Mouse (Mus musculus): ENCODE measurements around the gene Wnt4. TPM values are rescaled to one million over a fixed set of nuclear protein-coding genes. Genes with fewer than 3 reads are reported as not detected.

The Wnt4 gene
- polyA plus RNA-seq, 1 experiment from 2014 or later = 0.71 TPM

DNA sequence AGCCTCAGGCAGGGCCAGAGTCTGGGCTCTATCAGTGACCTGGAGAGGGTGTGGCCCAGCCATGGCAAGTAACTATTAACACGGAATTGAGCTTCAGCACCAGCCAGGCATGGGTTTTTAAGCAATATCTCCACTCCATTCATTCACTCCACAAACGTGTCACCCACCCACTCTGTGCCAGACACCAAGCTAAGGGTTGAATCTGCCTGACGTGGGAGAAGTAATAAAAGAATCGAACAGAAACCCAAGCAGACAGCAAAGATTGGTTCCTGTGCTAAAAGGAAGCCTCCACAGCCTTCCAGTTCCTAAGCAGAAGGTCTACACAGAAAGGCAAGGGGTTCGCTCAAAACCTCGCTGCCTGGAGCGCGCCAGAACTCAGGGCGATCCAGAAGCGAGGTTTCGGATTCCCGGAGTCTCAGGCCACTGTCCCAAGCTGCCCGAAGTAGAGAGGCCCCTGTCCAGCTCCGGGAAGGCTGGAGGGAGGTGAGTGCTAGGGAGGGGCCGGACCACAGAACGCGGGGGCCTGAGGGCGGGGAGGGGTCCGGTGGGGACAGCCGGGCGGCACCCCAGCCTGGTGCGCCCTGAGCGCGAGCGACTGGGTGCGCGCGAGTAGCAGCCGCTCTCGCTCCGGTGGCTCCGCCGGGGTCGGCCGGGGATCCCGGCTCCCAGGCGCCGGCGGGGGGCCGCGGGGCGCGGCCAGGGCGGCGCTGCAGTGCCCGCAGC, 685 bp upstream of the Wnt4 start:
- 3% methylated on average over 38 of the region's 46 CpGs for WGBS
- no peak overlapping the region for H3K27ac ChIP-seq (ENCODE audit: low read length)
- H3K4me2 ChIP-seq (ENCODE audit: low read depth, low read length) = peak overlapping the region; percentile 82
- H3K9ac ChIP-seq (ENCODE audit: low read length) = peak overlapping the region; percentile 62
- H3K4me3 ChIP-seq (ENCODE audit: low read length) = peak overlapping the region; percentile 61
- H3K9me3 ChIP-seq (replicated peaks; ENCODE audit: control insufficient read depth, low read length) = no peaks in the 10 kb centered on the region
- H3K27me3 ChIP-seq (ENCODE audit: control insufficient read depth, insufficient read depth, low read length) = peaks cover 70% of the 10 kb centered on the region
- no peaks in the 10 kb centered on the region for H3K36me3 ChIP-seq (ENCODE audit: control insufficient read depth, insufficient read depth)
- peak; percentile 23 for ATAC-seq (replicated peaks; ENCODE audit: extremely low read depth, insufficient read depth, low FRiP score)
- peaks cover 14% of the 10 kb centered on the region for H3K4me1 ChIP-seq (ENCODE audit: control insufficient read depth, insufficient read depth, low read length)

DNA sequence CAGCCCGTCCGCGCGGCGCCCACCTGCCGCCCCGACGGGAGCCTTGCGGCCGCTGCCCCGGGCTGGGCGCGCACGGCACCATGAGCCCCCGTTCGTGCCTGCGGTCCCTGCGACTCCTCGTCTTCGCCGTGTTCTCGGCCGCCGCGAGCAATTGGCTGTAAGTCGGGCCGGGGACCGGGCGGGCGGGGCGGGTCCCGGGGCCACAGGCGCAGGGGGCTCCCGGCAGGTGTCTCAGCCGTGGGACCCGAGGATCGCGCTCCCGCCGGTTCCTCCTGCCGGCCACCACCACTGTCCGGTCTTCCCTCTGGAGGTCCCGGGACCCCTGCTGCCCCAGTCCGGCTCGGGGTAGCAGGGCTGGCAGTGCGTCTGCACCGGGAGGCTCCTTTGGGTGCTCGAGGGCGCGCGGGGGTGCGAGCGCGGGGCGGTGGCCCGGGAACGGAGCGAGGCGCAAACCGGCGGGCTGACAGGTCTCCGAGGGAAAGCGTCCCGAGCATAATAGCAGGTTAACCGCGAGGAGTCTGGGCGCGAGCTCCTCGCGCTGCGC, 383 bp downstream of the Wnt4 start:
- H3K4me1 ChIP-seq (ENCODE audit: control insufficient read depth, insufficient read depth, low read length) = peaks cover 14% of the 10 kb centered on the region
- H3K36me3 ChIP-seq (ENCODE audit: control insufficient read depth, insufficient read depth) = no peaks in the 10 kb centered on the region
- H3K27me3 ChIP-seq (ENCODE audit: control insufficient read depth, insufficient read depth, low read length) = peaks cover 80% of the 10 kb centered on the region
- H3K4me3 ChIP-seq (ENCODE audit: low read length) = peak overlapping the region; percentile 61
- no peak for ATAC-seq (replicated peaks; ENCODE audit: extremely low read depth, insufficient read depth, low FRiP score)
- H3K27ac ChIP-seq (ENCODE audit: low read length) = no peak overlapping the region
- 2% methylated on average over 56 of the region's 71 CpGs for WGBS
- H3K9me3 ChIP-seq (replicated peaks; ENCODE audit: control insufficient read depth, low read length) = no peaks in the 10 kb centered on the region
- H3K9ac ChIP-seq (ENCODE audit: low read length) = peak overlapping the region; percentile 55
- H3K4me2 ChIP-seq (ENCODE audit: low read depth, low read length) = peak overlapping the region; percentile 82

DNA sequence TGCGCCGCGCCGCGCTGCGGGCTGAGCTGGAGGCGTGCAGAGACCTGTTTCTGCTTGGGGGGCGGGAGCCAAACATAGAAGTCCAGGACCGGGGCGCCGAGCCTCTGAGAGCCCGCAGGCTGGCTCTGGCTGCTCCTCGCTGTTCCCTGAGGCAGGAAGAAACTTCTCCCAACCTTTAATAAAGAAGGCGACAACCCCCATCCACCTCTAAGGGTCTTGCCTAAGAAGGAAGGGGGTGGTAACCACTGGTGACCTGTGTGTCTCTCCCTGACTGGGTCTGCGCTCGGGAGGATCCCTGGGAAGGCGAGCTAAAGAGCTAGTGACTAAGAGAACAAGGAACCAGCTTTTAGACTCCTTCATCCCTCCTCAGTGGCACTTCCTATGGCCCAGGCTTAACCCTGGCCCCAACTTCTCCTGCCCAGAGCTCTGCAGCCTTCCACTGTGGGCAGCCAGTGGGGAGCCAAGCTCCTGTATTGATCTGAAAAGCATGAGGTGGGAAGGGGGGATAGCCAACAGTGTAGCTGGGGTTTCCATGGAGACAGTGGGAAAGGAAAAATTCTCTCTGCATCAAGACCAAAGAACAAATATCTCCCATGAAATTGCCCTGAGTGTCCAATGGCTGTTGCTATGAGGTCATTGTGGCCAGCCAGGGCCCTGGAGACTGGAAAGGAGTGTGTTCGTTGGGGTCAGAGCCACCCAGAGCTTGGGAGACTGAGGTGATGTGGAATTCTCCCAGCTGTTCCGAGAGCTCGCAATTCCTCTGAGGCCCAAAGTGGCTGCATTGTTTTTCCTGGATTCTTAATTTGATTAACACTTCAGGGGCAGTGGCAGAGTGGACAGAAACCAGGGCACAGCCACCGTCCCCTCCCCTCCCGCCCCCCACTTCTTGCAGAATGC, 1.1 kb downstream of the Wnt4 start:
- H3K27me3 ChIP-seq (ENCODE audit: control insufficient read depth, insufficient read depth, low read length) = peaks cover 80% of the 10 kb centered on the region
- H3K36me3 ChIP-seq (ENCODE audit: control insufficient read depth, insufficient read depth) = no peaks in the 10 kb centered on the region
- H3K9ac ChIP-seq (ENCODE audit: low read length) = no peak overlapping the region
- H3K9me3 ChIP-seq (replicated peaks; ENCODE audit: control insufficient read depth, low read length) = no peaks in the 10 kb centered on the region
- H3K27ac ChIP-seq (ENCODE audit: low read length) = no peak overlapping the region
- ATAC-seq (replicated peaks; ENCODE audit: extremely low read depth, insufficient read depth, low FRiP score) = no peak
- 4% methylated on average over 22 of the region's 22 CpGs for WGBS
- peaks cover 16% of the 10 kb centered on the region for H3K4me1 ChIP-seq (ENCODE audit: control insufficient read depth, insufficient read depth, low read length)
- H3K4me2 ChIP-seq (ENCODE audit: low read depth, low read length) = peak overlapping the region; percentile 82
- H3K4me3 ChIP-seq (ENCODE audit: low read length) = peak overlapping the region; percentile 61

DNA sequence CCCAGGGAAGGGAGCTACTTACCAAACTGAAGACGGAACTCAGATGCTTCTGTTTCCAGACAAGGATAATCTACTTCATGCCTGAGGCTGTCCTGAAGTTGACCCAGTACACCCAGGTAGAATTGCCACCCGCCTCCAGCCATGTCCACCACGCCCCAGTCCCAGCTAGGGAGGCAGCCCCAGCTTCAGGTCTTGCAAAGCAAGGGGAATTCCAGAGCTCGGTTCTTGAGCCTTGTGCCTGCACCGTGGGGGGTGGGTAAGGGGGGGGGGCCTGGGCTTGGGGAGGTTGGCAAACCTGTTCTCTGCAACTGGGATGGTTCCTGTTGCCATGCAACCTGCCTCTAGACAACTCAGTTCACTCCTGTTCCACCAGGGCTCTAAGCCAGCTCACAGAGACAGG, 2.1 kb downstream of the Wnt4 start:
- no peak overlapping the region; the same call in 1 of the 2 replicates for H3K4me3 ChIP-seq (ENCODE audit: low read length)
- no peaks in the 10 kb centered on the region for H3K9me3 ChIP-seq (replicated peaks; ENCODE audit: control insufficient read depth, low read length)
- H3K4me1 ChIP-seq (ENCODE audit: control insufficient read depth, insufficient read depth, low read length) = peaks cover 15% of the 10 kb centered on the region
- no peaks in the 10 kb centered on the region for H3K36me3 ChIP-seq (ENCODE audit: control insufficient read depth, insufficient read depth)
- no peak overlapping the region for H3K9ac ChIP-seq (ENCODE audit: low read length)
- no peak overlapping the region for H3K27ac ChIP-seq (ENCODE audit: low read length)
- peaks cover 83% of the 10 kb centered on the region for H3K27me3 ChIP-seq (ENCODE audit: control insufficient read depth, insufficient read depth, low read length)
- no peak for ATAC-seq (replicated peaks; ENCODE audit: extremely low read depth, insufficient read depth, low FRiP score)
- 32% methylated on average over 5 of the region's 5 CpGs for WGBS
- H3K4me2 ChIP-seq (ENCODE audit: low read depth, low read length) = no peak overlapping the region

DNA sequence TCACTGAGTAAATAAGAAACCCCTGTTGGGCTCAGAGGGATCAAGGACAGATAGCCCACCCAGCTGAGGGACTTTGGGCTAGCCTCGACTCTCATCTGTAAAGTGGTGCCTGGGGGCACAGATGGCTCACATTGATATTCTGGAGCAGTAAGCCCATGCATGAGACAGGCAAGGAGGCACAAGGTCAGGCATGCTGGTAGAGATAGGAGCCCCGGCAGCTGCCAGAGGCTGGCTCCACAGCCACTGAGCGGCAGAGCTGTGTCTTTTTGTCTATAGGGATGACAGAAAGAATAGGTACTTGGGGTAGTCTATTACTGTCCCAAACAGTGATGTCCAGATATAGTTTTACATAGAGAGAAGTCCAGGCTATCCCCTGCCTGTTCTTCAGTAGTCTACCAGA, 4.0 kb downstream of the Wnt4 start:
- Histone ChIP-seq H3K9ac (ENCODE audit: low read length) (no peak overlapping the region), H3K4me1 (ENCODE audit: control insufficient read depth, insufficient read depth, low read length) (peaks cover 11% of the 10 kb centered on the region), H3K4me2 (ENCODE audit: low read depth, low read length) (no peak overlapping the region), H3K27ac (ENCODE audit: low read length) (no peak overlapping the region), H3K9me3 (replicated peaks; ENCODE audit: control insufficient read depth, low read length) (no peaks in the 10 kb centered on the region), H3K27me3 (ENCODE audit: control insufficient read depth, insufficient read depth, low read length) (peaks cover 70% of the 10 kb centered on the region), H3K36me3 (ENCODE audit: control insufficient read depth, insufficient read depth) (no peaks in the 10 kb centered on the region), H3K4me3 (ENCODE audit: low read length) (no peak overlapping the region)
- WGBS = 51% methylated on average over 3 of the region's 3 CpGs
- ATAC-seq (replicated peaks; ENCODE audit: extremely low read depth, insufficient read depth, low FRiP score) = no peak

DNA sequence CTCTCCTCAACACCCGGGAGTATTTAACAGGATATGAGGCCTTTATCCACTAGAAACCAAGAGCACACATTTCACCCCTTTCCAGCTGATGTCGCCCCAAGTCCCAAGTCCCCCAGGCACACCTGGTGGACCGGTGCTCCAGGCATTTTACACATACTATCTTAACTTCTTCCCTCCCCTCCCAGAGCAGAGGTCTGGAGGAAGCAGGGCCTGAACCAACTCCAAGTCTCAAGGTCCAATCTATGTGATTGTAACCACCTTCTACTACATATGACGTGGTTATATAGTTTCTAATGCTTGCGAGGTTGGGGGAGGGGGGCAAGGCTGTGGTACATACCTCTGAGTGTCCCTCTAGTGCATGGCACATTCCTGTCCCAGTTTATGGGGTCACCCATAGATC, 4.8 kb downstream of the Wnt4 start:
- Histone ChIP-seq H3K4me3 (ENCODE audit: low read length) (no peak overlapping the region), H3K9me3 (replicated peaks; ENCODE audit: control insufficient read depth, low read length) (no peaks in the 10 kb centered on the region), H3K4me1 (ENCODE audit: control insufficient read depth, insufficient read depth, low read length) (peaks cover 6% of the 10 kb centered on the region; the same call in 1 of the 2 replicates), H3K4me2 (ENCODE audit: low read depth, low read length) (no peak overlapping the region), H3K27ac (ENCODE audit: low read length) (no peak overlapping the region), H3K36me3 (ENCODE audit: control insufficient read depth, insufficient read depth) (no peaks in the 10 kb centered on the region), H3K27me3 (ENCODE audit: control insufficient read depth, insufficient read depth, low read length) (peaks cover 62% of the 10 kb centered on the region), H3K9ac (ENCODE audit: low read length) (no peak overlapping the region)
- no peak for ATAC-seq (replicated peaks; ENCODE audit: extremely low read depth, insufficient read depth, low FRiP score)
- 77% methylated on average over 5 of the region's 5 CpGs for WGBS

DNA sequence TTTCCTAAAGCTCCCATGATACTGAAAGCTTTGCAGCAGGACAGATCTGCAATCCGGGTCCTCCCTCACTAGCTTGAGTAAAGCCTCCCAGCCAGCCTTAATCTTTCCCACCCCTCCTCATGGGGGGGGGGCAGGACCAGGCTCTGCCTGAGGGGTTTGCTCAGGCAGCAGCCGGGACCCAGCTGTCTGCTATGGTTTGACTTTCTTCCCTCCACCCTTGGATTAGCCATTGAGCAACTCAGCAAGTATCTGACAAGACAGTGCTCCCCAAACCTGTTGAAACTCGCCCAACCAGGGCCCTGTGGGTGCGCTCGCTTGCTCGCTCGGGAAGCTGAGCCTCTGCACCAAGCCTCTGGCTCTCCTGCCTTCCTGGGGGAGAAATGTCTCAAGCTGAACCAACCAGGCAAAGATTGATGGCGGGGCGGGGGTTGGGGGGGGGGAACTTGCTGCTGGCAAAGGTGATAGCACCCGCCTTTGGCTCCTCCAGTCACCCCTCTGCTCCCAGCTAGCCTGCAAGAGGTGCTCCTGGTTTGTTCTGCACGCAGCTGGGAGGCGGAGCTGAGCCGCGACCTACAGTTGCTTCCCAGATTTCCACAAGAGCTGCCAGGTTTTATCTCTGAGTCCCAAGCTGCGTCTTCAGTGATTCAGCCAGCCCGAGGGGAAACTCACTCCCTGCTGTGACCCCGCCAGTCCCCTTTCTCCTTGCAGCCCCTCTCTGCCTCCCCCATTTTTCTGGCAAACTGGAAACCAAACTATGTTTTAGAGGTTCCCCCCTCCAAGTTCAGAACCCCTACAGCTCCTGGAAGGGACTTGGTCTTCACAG, 5.5 kb downstream of the Wnt4 start:
- H3K27me3 ChIP-seq (ENCODE audit: control insufficient read depth, insufficient read depth, low read length) = peaks cover 56% of the 10 kb centered on the region
- no peak overlapping the region for H3K4me3 ChIP-seq (ENCODE audit: low read length)
- H3K9me3 ChIP-seq (replicated peaks; ENCODE audit: control insufficient read depth, low read length) = no peaks in the 10 kb centered on the region
- H3K4me2 ChIP-seq (ENCODE audit: low read depth, low read length) = no peak overlapping the region
- no peaks in the 10 kb centered on the region for H3K36me3 ChIP-seq (ENCODE audit: control insufficient read depth, insufficient read depth)
- no peak overlapping the region for H3K9ac ChIP-seq (ENCODE audit: low read length)
- 12% methylated on average over 17 of the region's 17 CpGs for WGBS
- ATAC-seq (replicated peaks; ENCODE audit: extremely low read depth, insufficient read depth, low FRiP score) = peak; percentile 49
- H3K4me1 ChIP-seq (ENCODE audit: control insufficient read depth, insufficient read depth, low read length) = peaks cover 4% of the 10 kb centered on the region; the same call in 1 of the 2 replicates
- H3K27ac ChIP-seq (ENCODE audit: low read length) = peak overlapping the region; percentile 11; the same call in 1 of the 2 replicates

DNA sequence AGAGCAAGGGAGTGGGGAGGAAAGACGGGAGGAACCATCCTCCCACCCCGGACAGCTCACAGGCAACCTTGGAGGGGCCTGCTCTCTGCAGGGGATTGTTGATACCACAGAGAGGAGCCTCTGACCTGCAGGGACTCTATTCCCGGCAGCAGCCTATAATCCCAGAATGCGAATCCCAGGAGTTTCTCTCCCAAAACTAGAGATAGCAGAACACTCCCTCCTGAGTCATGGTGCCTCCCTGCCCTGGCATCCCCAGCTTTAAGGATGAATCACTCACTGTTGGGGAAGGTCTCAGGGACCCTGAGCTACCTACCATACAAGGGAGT, 6.1 kb downstream of the Wnt4 start:
- no peak overlapping the region for H3K4me3 ChIP-seq (ENCODE audit: low read length)
- no peaks in the 10 kb centered on the region for H3K9me3 ChIP-seq (replicated peaks; ENCODE audit: control insufficient read depth, low read length)
- 17% methylated on average over 4 of the region's 4 CpGs for WGBS
- ATAC-seq (replicated peaks; ENCODE audit: extremely low read depth, insufficient read depth, low FRiP score) = no peak
- peaks cover 2% of the 10 kb centered on the region; the same call in 1 of the 2 replicates for H3K4me1 ChIP-seq (ENCODE audit: control insufficient read depth, insufficient read depth, low read length)
- no peak overlapping the region for H3K4me2 ChIP-seq (ENCODE audit: low read depth, low read length)
- no peaks in the 10 kb centered on the region for H3K36me3 ChIP-seq (ENCODE audit: control insufficient read depth, insufficient read depth)
- peaks cover 50% of the 10 kb centered on the region for H3K27me3 ChIP-seq (ENCODE audit: control insufficient read depth, insufficient read depth, low read length)
- no peak overlapping the region for H3K9ac ChIP-seq (ENCODE audit: low read length)
- peak overlapping the region; percentile 11; the same call in 1 of the 2 replicates for H3K27ac ChIP-seq (ENCODE audit: low read length)

Data from heart, embryonic 16.5 days (tissue).